In genomic region chr11:79646026-79646425, GRCm38 (mm10) we compare ENCODE assay signal across 19 mouse cellular contexts. TPM values are rescaled to one million over a fixed set of nuclear protein-coding genes. Genes with fewer than 3 reads are reported as not detected.
DNase-seq lines count a peak whose midpoint lies in the region; ATAC-seq lines count a peak whose summit lies in the region.
"Had no signal": no experiment of that assay in that cellular context is flagged by ENCODE, and none has a peak within 500 bp of the region (broad histone marks: within the 10 kb centered on the region; RNA-seq: fewer than 3 reads in every experiment).

No protein-coding gene starts in this region.

- ATAC-seq in kidney, embryonic 14.5 days (ENCODE audit: low FRiP score, low TSS enrichment): no peak
- no peak for ATAC-seq in forebrain, embryonic 13.5 days
- ATAC-seq in midbrain, embryonic 12.5 days (ENCODE audit: low FRiP score, low read depth): no peak
- ATAC-seq: activated CD4-positive, CD25-positive, alpha-beta regulatory T cell, adult 4 months had no signal

- H3K4me2 ChIP-seq in kidney, embryonic 14.5 days (replicated peaks; ENCODE audit: low read depth, low read length): no peak overlapping the region
- H3K4me2 ChIP-seq in forebrain, embryonic 13.5 days: no peak overlapping the region
- no peak overlapping the region for H3K4me2 ChIP-seq in midbrain, embryonic 12.5 days (replicated peaks)
- H3K4me2 ChIP-seq: neural tube, embryonic 15.5 days had no signal

- no peaks in the 10 kb centered on the region for H3K36me3 ChIP-seq in kidney, embryonic 14.5 days (ENCODE audit: control insufficient read depth, insufficient read depth, low read length)
- H3K36me3 ChIP-seq in forebrain, embryonic 13.5 days (ENCODE audit: poor library complexity, severe bottlenecking): no peaks in the 10 kb centered on the region
- H3K36me3 ChIP-seq in midbrain, embryonic 12.5 days: no peaks in the 10 kb centered on the region
- H3K36me3 ChIP-seq: G1E; heart, embryonic 10.5 days; neural tube, embryonic 15.5 days had no signal

- no peaks in the 10 kb centered on the region for H3K9me3 ChIP-seq in kidney, embryonic 14.5 days (ENCODE audit: control insufficient read depth, low read length)
- H3K9me3 ChIP-seq in forebrain, embryonic 13.5 days (replicated peaks): no peaks in the 10 kb centered on the region
- no peaks in the 10 kb centered on the region for H3K9me3 ChIP-seq in midbrain, embryonic 12.5 days
- H3K9me3 ChIP-seq: G1E; heart, embryonic 10.5 days; neural tube, embryonic 15.5 days had no signal

- H3K4me1 ChIP-seq in kidney, embryonic 14.5 days (ENCODE audit: control insufficient read depth, insufficient read depth, low read length): peaks cover 44% of the 10 kb centered on the region
- H3K4me1 ChIP-seq in forebrain, embryonic 13.5 days: peaks cover 69% of the 10 kb centered on the region
- H3K4me1 ChIP-seq in midbrain, embryonic 12.5 days: peaks cover 55% of the 10 kb centered on the region

- H3K4me3 ChIP-seq in kidney, embryonic 14.5 days (ENCODE audit: low read length): no peak overlapping the region
- H3K4me3 ChIP-seq in forebrain, embryonic 13.5 days: no peak overlapping the region
- H3K4me3 ChIP-seq in midbrain, embryonic 12.5 days: no peak overlapping the region
- H3K4me3 ChIP-seq: heart, embryonic 10.5 days; neural tube, embryonic 15.5 days had no signal

- H3K27me3 ChIP-seq in kidney, embryonic 14.5 days (ENCODE audit: control insufficient read depth, insufficient read depth, low read length): no peaks in the 10 kb centered on the region
- H3K27me3 ChIP-seq in forebrain, embryonic 13.5 days: no peaks in the 10 kb centered on the region
- H3K27me3 ChIP-seq in midbrain, embryonic 12.5 days: peaks cover 20% of the 10 kb centered on the region
- H3K27me3 ChIP-seq: neural tube, embryonic 15.5 days had no signal

- 57% methylated on average over 5 of the region's 5 CpGs for WGBS in kidney, embryonic 14.5 days
- WGBS in forebrain, embryonic 13.5 days: 57% methylated on average over 4 of the region's 5 CpGs
- WGBS in midbrain, embryonic 12.5 days: 53% methylated on average over 5 of the region's 5 CpGs

- DNase-seq in kidney, postnatal 25 days: no peak
- DNase-seq in ZHBTc4 (ENCODE audit: low read depth, low spot score): peak; percentile 58
- no peak for DNase-seq in frontal cortex, postnatal 36 days (ENCODE audit: low spot score in 2 of 2)
- DNase-seq in thymus, postnatal 36 days: no peak
- DNase-seq in spleen, postnatal 36 days (ENCODE audit: low spot score in 2 of 2): no peak
- DNase-seq: adrenal gland, postnatal 36 days; B cell, adult 2 months; cerebellum, postnatal 25 days; gastrocnemius, postnatal 25 days; heart, postnatal 36 days; lung, postnatal 36 days; spleen, adult 18-20 months had no signal

- H3K9ac ChIP-seq in kidney, embryonic 14.5 days (ENCODE audit: low read depth, low read length): no peak overlapping the region
- no peak overlapping the region for H3K9ac ChIP-seq in forebrain, embryonic 13.5 days
- H3K9ac ChIP-seq in midbrain, embryonic 12.5 days (replicated peaks): no peak overlapping the region
- H3K9ac ChIP-seq: neural tube, embryonic 15.5 days had no signal

- H3K27ac ChIP-seq in kidney, embryonic 14.5 days (ENCODE audit: low read depth, low read length): peak overlapping the region; percentile 4; the same call in 1 of the 2 replicates
- H3K27ac ChIP-seq in forebrain, embryonic 13.5 days: peak overlapping the region; percentile 85
- peak overlapping the region; percentile 78 for H3K27ac ChIP-seq in midbrain, embryonic 12.5 days (replicated peaks)
- H3K27ac ChIP-seq: heart, embryonic 10.5 days had no signal

RNA-seq across cellular contexts. Expression of gene Rab11fip4, which starts 55.0 kb away (rescaled TPM):
- 4.8 and 7.1 TPM in 2 replicates for polyA plus RNA-seq in kidney, embryonic 14.5 days (2014; fragmentation: Nextera tagmentation; extraction: Ambion mirVana)
- polyA plus RNA-seq in forebrain, embryonic 13.5 days (2015; fragmentation: Nextera tagmentation; extraction: Ambion mirVana): 16.2 and 19.2 TPM in 2 replicates
- polyA plus RNA-seq in midbrain, embryonic 12.5 days (2016; fragmentation: Nextera tagmentation; extraction: Ambion mirVana): 20.6 and 26.8 TPM in 2 replicates
- polyA plus RNA-seq: G1E had no signal

Comparison
In these comparisons a context has a peak if more than half of its experiments do, and no peak if none do; other contexts are left out.
1. H3K27ac ChIP-seq: peak in every context shown above with its lines; median percentile 85 in forebrain, embryonic 13.5 days; 78 in midbrain, embryonic 12.5 days; 4 in kidney, embryonic 14.5 days.